Comparison of ENCODE assay signal across 9 mouse cellular contexts in genomic region chr9:64956337-64956736, GRCm38 (mm10). TPM values are rescaled to one million over a fixed set of nuclear protein-coding genes. Genes with fewer than 3 reads are reported as not detected.
DNase-seq lines count a peak whose midpoint lies in the region; ATAC-seq lines count a peak whose summit lies in the region.
"Had no signal": no experiment of that assay in that cellular context is flagged by ENCODE, and none has a peak within 500 bp of the region (broad histone marks: within the 10 kb centered on the region; RNA-seq: fewer than 3 reads in every experiment).

No protein-coding gene starts in this region.

- H3K27ac ChIP-seq in heart, embryonic 12.5 days (ENCODE audit: poor library complexity, severe bottlenecking) = peak overlapping the region; percentile 6; the same call in 1 of the 2 replicates
- no peak overlapping the region for H3K27ac ChIP-seq in intestine, embryonic 14.5 days (ENCODE audit: low read depth)
- no peak overlapping the region for H3K27ac ChIP-seq in midbrain, embryonic 12.5 days (replicated peaks)
- H3K27ac ChIP-seq: limb, embryonic 12.5 days had no signal

- peak overlapping the region; percentile 10 for H3K4me2 ChIP-seq in heart, embryonic 12.5 days
- H3K4me2 ChIP-seq in intestine, embryonic 14.5 days (ENCODE audit: low read length) = peak overlapping the region; percentile 22; the same call in 1 of the 2 replicates
- H3K4me2 ChIP-seq in midbrain, embryonic 12.5 days (replicated peaks) = peak overlapping the region; percentile 22; the same call in 1 of the 2 replicates
- H3K4me2 ChIP-seq: limb, embryonic 12.5 days had no signal

- H3K36me3 ChIP-seq in heart, embryonic 12.5 days = no peaks in the 10 kb centered on the region
- no peaks in the 10 kb centered on the region for H3K36me3 ChIP-seq in intestine, embryonic 14.5 days (ENCODE audit: control insufficient read depth, insufficient read depth, low read length)
- no peaks in the 10 kb centered on the region for H3K36me3 ChIP-seq in midbrain, embryonic 12.5 days
- H3K36me3 ChIP-seq: limb, embryonic 12.5 days had no signal

- DNase-seq in heart, adult 11 months = no peak
- DNase-seq in B cell, adult 2 months = peak; percentile 56
- peak; percentile 65 for DNase-seq in brain, adult 2 months (ENCODE audit: low read depth, low spot score)
- DNase-seq in intestine, embryonic 14.5 days (ENCODE audit: low spot score) = no peak
- no peak for DNase-seq in urinary bladder, postnatal 25 days (ENCODE audit: low spot score)

- H3K4me1 ChIP-seq in heart, embryonic 12.5 days (replicated peaks) = peaks cover 14% of the 10 kb centered on the region
- peaks cover under 1% of the 10 kb centered on the region; the same call in 1 of the 2 replicates for H3K4me1 ChIP-seq in intestine, embryonic 14.5 days (replicated peaks; ENCODE audit: control insufficient read depth, insufficient read depth, low read length)
- H3K4me1 ChIP-seq in midbrain, embryonic 12.5 days = peaks cover 6% of the 10 kb centered on the region

- H3K27me3 ChIP-seq in heart, embryonic 12.5 days (replicated peaks) = peaks cover 21% of the 10 kb centered on the region
- peaks cover 2% of the 10 kb centered on the region for H3K27me3 ChIP-seq in intestine, embryonic 14.5 days (replicated peaks; ENCODE audit: control insufficient read depth, insufficient read depth, low read length)
- H3K27me3 ChIP-seq in midbrain, embryonic 12.5 days = peaks cover 12% of the 10 kb centered on the region; the same call in 1 of the 2 replicates

- no peak for ATAC-seq in heart, embryonic 12.5 days (ENCODE audit: insufficient number of reproducible peaks, low FRiP score)
- ATAC-seq in intestine, embryonic 14.5 days (replicated peaks; ENCODE audit: low FRiP score, low TSS enrichment, low read depth) = no peak
- ATAC-seq in midbrain, embryonic 12.5 days (ENCODE audit: low FRiP score, low read depth) = no peak
- ATAC-seq in erythroid progenitor cell, adult 5-6 weeks (replicated peaks; ENCODE audit: low FRiP score, poor library complexity, severe bottlenecking) = no peak

- H3K9ac ChIP-seq in heart, embryonic 12.5 days = no peak overlapping the region
- H3K9ac ChIP-seq in intestine, embryonic 14.5 days (ENCODE audit: low read length) = no peak overlapping the region
- H3K9ac ChIP-seq in midbrain, embryonic 12.5 days (replicated peaks) = no peak overlapping the region
- H3K9ac ChIP-seq: limb, embryonic 12.5 days had no signal

- no peak overlapping the region for H3K4me3 ChIP-seq in heart, embryonic 12.5 days
- no peak overlapping the region for H3K4me3 ChIP-seq in intestine, embryonic 14.5 days (ENCODE audit: low read depth, low read length)
- no peak overlapping the region for H3K4me3 ChIP-seq in midbrain, embryonic 12.5 days
- H3K4me3 ChIP-seq: limb, embryonic 12.5 days had no signal

- 24% methylated on average over 12 of the region's 12 CpGs for WGBS in heart, embryonic 12.5 days
- 29% methylated on average over 12 of the region's 12 CpGs for WGBS in intestine, embryonic 14.5 days
- 31% methylated on average over 12 of the region's 12 CpGs for WGBS in midbrain, embryonic 12.5 days

- no peaks in the 10 kb centered on the region for H3K9me3 ChIP-seq in heart, embryonic 12.5 days (replicated peaks)
- no peaks in the 10 kb centered on the region for H3K9me3 ChIP-seq in intestine, embryonic 14.5 days (ENCODE audit: control insufficient read depth, low read length)
- no peaks in the 10 kb centered on the region for H3K9me3 ChIP-seq in midbrain, embryonic 12.5 days
- H3K9me3 ChIP-seq: limb, embryonic 12.5 days had no signal

RNA-seq across cellular contexts. Expression of gene Ints14, which starts 4.4 kb away (rescaled TPM):
- 45.2 and 48.6 TPM in 2 replicates for polyA plus RNA-seq in heart, embryonic 12.5 days (2016; fragmentation: Nextera tagmentation; extraction: Ambion mirVana)
- polyA plus RNA-seq in intestine, embryonic 14.5 days (2014; fragmentation: Nextera tagmentation; extraction: Ambion mirVana) = 57.4 and 64.9 TPM in 2 replicates
- 58.4 and 60.4 TPM in 2 replicates for polyA plus RNA-seq in midbrain, embryonic 12.5 days (2016; fragmentation: Nextera tagmentation; extraction: Ambion mirVana)
- 10.5 and 22.7 TPM in 2 replicates for total RNA-seq in erythroid progenitor cell, adult 5-6 weeks (2015; ENCODE audit: low replicate concordance)
- 8.8 and 11.7 TPM in 2 replicates for total RNA-seq in erythroid progenitor cell, adult 5-6 weeks (2017; ENCODE audit: low replicate concordance)

RNA-seq across cellular contexts. Expression of gene Slc24a1, which starts 4.9 kb away (rescaled TPM):
- 0.05 TPM in 2 replicates for polyA plus RNA-seq in heart, embryonic 12.5 days (2016; fragmentation: Nextera tagmentation; extraction: Ambion mirVana)
- 0.03 and 0.08 TPM in 2 replicates for polyA plus RNA-seq in intestine, embryonic 14.5 days (2014; fragmentation: Nextera tagmentation; extraction: Ambion mirVana)
- not detected in 2 replicates for polyA plus RNA-seq in midbrain, embryonic 12.5 days (2016; fragmentation: Nextera tagmentation; extraction: Ambion mirVana)
- total RNA-seq in erythroid progenitor cell, adult 5-6 weeks (2015; ENCODE audit: low replicate concordance) = not detected in 2 replicates
- 0.51 TPM in 1 of 2 replicates, not detected in the other for total RNA-seq in erythroid progenitor cell, adult 5-6 weeks (2017; ENCODE audit: low replicate concordance)

Comparison
In these comparisons a context has a peak if more than half of its experiments do, and no peak if none do; other contexts are left out.
1. DNase-seq: peak in B cell, adult 2 months (2 of 2) and brain, adult 2 months (single experiment); none in heart, adult 11 months (single experiment), intestine, embryonic 14.5 days (single experiment) and urinary bladder, postnatal 25 days (single experiment).
2. Peak in every context shown above with its lines, with median percentiles within 50 percentile points of each other: H3K4me2 ChIP-seq.